ENCODE assay signal across 9 mouse cellular contexts in genomic region chr14:84445503-84446410, GRCm38 (mm10). TPM values are rescaled to one million over a fixed set of nuclear protein-coding genes. Genes with fewer than 3 reads are reported as not detected.
DNase-seq lines count a peak whose midpoint lies in the region; ATAC-seq and TF ChIP-seq lines count a peak whose summit lies in the region.
"Had no signal": no experiment of that assay in that cellular context is flagged by ENCODE, and none has a peak within 500 bp of the region (broad histone marks: within the 10 kb centered on the region; RNA-seq: fewer than 3 reads in every experiment).

No protein-coding gene starts in this region.

- H3K27ac ChIP-seq in embryonic facial prominence, embryonic 11.5 days (replicated peaks; ENCODE audit: low read depth, low read length), result no peak overlapping the region
- H3K27ac ChIP-seq in heart, embryonic 10.5 days, result no peak overlapping the region; the same call in 1 of the 2 replicates
- H3K27ac ChIP-seq in limb, embryonic 14.5 days (replicated peaks; ENCODE audit: low read depth, low read length), result no peak overlapping the region
- H3K27ac ChIP-seq in neural tube, embryonic 13.5 days (replicated peaks), result peak overlapping the region; percentile 69
- H3K27ac ChIP-seq: macrophage had no signal

- peaks cover 64% of the 10 kb centered on the region for H3K27me3 ChIP-seq in megakaryocyte, embryonic 14.5 days (replicated peaks)
- peaks cover 24% of the 10 kb centered on the region for H3K27me3 ChIP-seq in embryonic facial prominence, embryonic 11.5 days (ENCODE audit: control insufficient read depth, insufficient read depth, low read length)
- peaks cover 33% of the 10 kb centered on the region for H3K27me3 ChIP-seq in heart, embryonic 10.5 days (ENCODE audit: insufficient read depth, poor library complexity, severe bottlenecking)
- peaks cover 33% of the 10 kb centered on the region for H3K27me3 ChIP-seq in limb, embryonic 14.5 days (ENCODE audit: control insufficient read depth, insufficient read depth, low read length)
- H3K27me3 ChIP-seq in neural tube, embryonic 13.5 days, result peaks cover 20% of the 10 kb centered on the region

- peak; percentile 65 for DNase-seq in embryonic facial prominence, embryonic 11.5 days (ENCODE audit: low spot score)
- peak; percentile 76 for DNase-seq in heart, embryonic 10.5 days (ENCODE audit: low spot score)
- peak; percentile 20 for DNase-seq in kidney, adult 9 months
- no peak for DNase-seq in limb, embryonic 14.5 days (ENCODE audit: low spot score)

- no peak for TF ChIP-seq POLR2A in limb, embryonic 14.5 days (IDR thresholded peaks at IDR 0.05; ENCODE audit: borderline replicate concordance, extremely low read depth, insufficient read depth, insufficient read length)

- H3K4me2 ChIP-seq in embryonic facial prominence, embryonic 11.5 days (ENCODE audit: low read depth, low read length), result peak overlapping the region; percentile 88
- H3K4me2 ChIP-seq in limb, embryonic 14.5 days (replicated peaks; ENCODE audit: low read depth, low read length, severe bottlenecking), result peak overlapping the region; percentile 92
- peak overlapping the region; percentile 94 for H3K4me2 ChIP-seq in neural tube, embryonic 13.5 days

- under 1% methylated on average over 59 of the region's 59 CpGs for WGBS in embryonic facial prominence, embryonic 11.5 days
- WGBS in heart, embryonic 10.5 days, result under 1% methylated on average over 59 of the region's 59 CpGs
- under 1% methylated on average over 59 of the region's 59 CpGs for WGBS in limb, embryonic 14.5 days
- under 1% methylated on average over 59 of the region's 59 CpGs for WGBS in neural tube, embryonic 13.5 days

- H3K36me3 ChIP-seq in megakaryocyte, embryonic 14.5 days (replicated peaks; ENCODE audit: low read length), result no peaks in the 10 kb centered on the region
- no peaks in the 10 kb centered on the region for H3K36me3 ChIP-seq in embryonic facial prominence, embryonic 11.5 days (replicated peaks; ENCODE audit: control insufficient read depth, insufficient read depth, low read depth, low read length)
- H3K36me3 ChIP-seq in heart, embryonic 10.5 days, result no peaks in the 10 kb centered on the region
- no peaks in the 10 kb centered on the region for H3K36me3 ChIP-seq in limb, embryonic 14.5 days (ENCODE audit: control insufficient read depth, insufficient read depth, low read length)
- H3K36me3 ChIP-seq in neural tube, embryonic 13.5 days, result no peaks in the 10 kb centered on the region

- peaks cover 25% of the 10 kb centered on the region for H3K9me3 ChIP-seq in megakaryocyte, embryonic 14.5 days
- H3K9me3 ChIP-seq in embryonic facial prominence, embryonic 11.5 days (replicated peaks; ENCODE audit: control insufficient read depth, low read length), result no peaks in the 10 kb centered on the region
- H3K9me3 ChIP-seq in heart, embryonic 10.5 days, result no peaks in the 10 kb centered on the region
- H3K9me3 ChIP-seq in limb, embryonic 14.5 days (ENCODE audit: control insufficient read depth, low read length), result no peaks in the 10 kb centered on the region
- no peaks in the 10 kb centered on the region for H3K9me3 ChIP-seq in neural tube, embryonic 13.5 days

- peak overlapping the region; percentile 85 for H3K4me3 ChIP-seq in megakaryocyte, embryonic 14.5 days (replicated peaks)
- peak overlapping the region; percentile 59 for H3K4me3 ChIP-seq in embryonic facial prominence, embryonic 11.5 days (ENCODE audit: low read depth, low read length)
- peak overlapping the region; percentile 68 for H3K4me3 ChIP-seq in heart, embryonic 10.5 days
- peak overlapping the region; percentile 56 for H3K4me3 ChIP-seq in limb, embryonic 14.5 days (replicated peaks; ENCODE audit: low read length)
- peak overlapping the region; percentile 75 for H3K4me3 ChIP-seq in neural tube, embryonic 13.5 days

- H3K4me1 ChIP-seq in megakaryocyte, embryonic 14.5 days, result peaks cover 61% of the 10 kb centered on the region
- H3K4me1 ChIP-seq in embryonic facial prominence, embryonic 11.5 days (ENCODE audit: control insufficient read depth, insufficient read depth, low read length), result no peaks in the 10 kb centered on the region; the same call in 1 of the 2 replicates
- peaks cover 21% of the 10 kb centered on the region for H3K4me1 ChIP-seq in heart, embryonic 10.5 days
- peaks cover 12% of the 10 kb centered on the region for H3K4me1 ChIP-seq in limb, embryonic 14.5 days (ENCODE audit: control insufficient read depth, insufficient read depth, low read length)
- peaks cover 38% of the 10 kb centered on the region for H3K4me1 ChIP-seq in neural tube, embryonic 13.5 days (replicated peaks)

- no peak for ATAC-seq in megakaryocyte, adult 5-6 weeks (ENCODE audit: poor library complexity, severe bottlenecking)
- ATAC-seq in embryonic facial prominence, embryonic 11.5 days (replicated peaks; ENCODE audit: insufficient number of reproducible peaks, low FRiP score, low TSS enrichment, low read depth), result no peak
- no peak for ATAC-seq in limb, embryonic 14.5 days (ENCODE audit: low FRiP score, low read depth)
- ATAC-seq in neural tube, embryonic 13.5 days (ENCODE audit: low read depth), result peak; percentile 2; the same call in 1 of the 2 replicates
- ATAC-seq in erythroblast, adult 5-6 weeks (replicated peaks; ENCODE audit: low FRiP score, poor library complexity, severe bottlenecking), result no peak

- H3K9ac ChIP-seq in embryonic facial prominence, embryonic 11.5 days (replicated peaks; ENCODE audit: low read length), result peak overlapping the region; percentile 58
- H3K9ac ChIP-seq in limb, embryonic 14.5 days (ENCODE audit: low read depth, low read length, severe bottlenecking), result peak overlapping the region; percentile 48
- peak overlapping the region; percentile 81 for H3K9ac ChIP-seq in neural tube, embryonic 13.5 days

RNA-seq across cellular contexts. Expression of gene Pcdh17, which starts 2.4 kb away (rescaled TPM):
- 0.03 and 0.14 TPM in 2 replicates for polyA plus RNA-seq in megakaryocyte, embryonic 14.5 days (2012; ENCODE audit: insufficient read depth, low replicate concordance)
- total RNA-seq in megakaryocyte, adult 5-6 weeks (2015), result not detected in 2 replicates
- total RNA-seq in megakaryocyte, adult 5-6 weeks (2017), result 0.08 TPM in 1 of 2 replicates, not detected in the other
- 5.7 and 7.0 TPM in 2 replicates for polyA plus RNA-seq in embryonic facial prominence, embryonic 11.5 days (2014; fragmentation: Nextera tagmentation; extraction: Ambion mirVana)
- 1.5 and 3.4 TPM in 2 replicates for polyA plus RNA-seq in heart, embryonic 10.5 days (2016; fragmentation: Nextera tagmentation; extraction: Ambion mirVana)
- 3.8 and 4.5 TPM in 2 replicates for polyA plus RNA-seq in limb, embryonic 14.5 days (2012; rRNA removed)
- polyA plus RNA-seq in limb, embryonic 14.5 days (2014; fragmentation: Nextera tagmentation; extraction: Ambion mirVana), result 6.3 and 7.3 TPM in 2 replicates
- 18.6 and 19.3 TPM in 2 replicates for polyA plus RNA-seq in neural tube, embryonic 13.5 days (2015; fragmentation: Nextera tagmentation; extraction: Ambion mirVana)
- total RNA-seq in erythroblast, adult 5-6 weeks (2015; ENCODE audit: low replicate concordance), result not detected in 2 replicates
- not detected in 2 replicates for total RNA-seq in erythroblast, adult 5-6 weeks (2017; ENCODE audit: low replicate concordance)
- polyA plus RNA-seq: macrophage had no signal
